Mouse (Mus musculus) right cerebral cortex, postnatal 14 days (tissue): ENCODE data around the gene Ddx58.

Experiments used
- DNase-seq: peaks from one replicate; pipeline ENCODE4 v3.0.0; 2022

Gene Ddx58

GRCm38 (mm10) chr4:40239409-40240271 lies at the start of gene Ddx58:
TSS of gene Ddx58 (minus strand) at chr4:40239828.
- DNase-seq = no peak

GRCm38 (mm10) chr4:40289046-40289445 lies 49.4 kb upstream of the Ddx58 start:
- no peak for DNase-seq

- no peak for DNase-seq
Observed at GRCm38 (mm10) chr4:40287415-40287814, 47.8 kb upstream of the Ddx58 start.

DNA sequence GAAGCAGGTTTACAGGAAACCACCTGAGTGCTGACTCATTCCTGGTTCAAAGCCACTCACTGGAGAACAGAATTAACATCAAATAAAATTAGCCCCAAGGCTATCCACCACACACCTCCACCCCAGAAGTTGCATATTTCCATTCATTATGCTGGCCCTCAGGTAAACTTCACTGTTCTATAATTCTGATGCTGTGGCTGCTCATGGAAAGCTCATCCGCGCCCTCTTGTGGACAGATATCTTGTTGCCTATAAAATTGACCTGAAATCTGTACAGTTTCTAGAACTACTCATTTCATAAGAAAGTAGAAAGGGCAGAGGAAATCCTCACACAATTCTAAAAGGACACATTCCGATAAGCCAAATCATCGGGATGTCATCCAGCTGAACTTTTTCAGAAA lies 46.0 kb upstream of the Ddx58 start:
- peak; percentile 70 for DNase-seq

GRCm38 (mm10) chr4:40279276-40279900 lies 39.8 kb upstream of the Ddx58 start, which contains the start of gene Ndufb6:
TSS of gene Ndufb6 (minus strand) at chr4:40279421.
- peak; percentile 98 for DNase-seq

DNA sequence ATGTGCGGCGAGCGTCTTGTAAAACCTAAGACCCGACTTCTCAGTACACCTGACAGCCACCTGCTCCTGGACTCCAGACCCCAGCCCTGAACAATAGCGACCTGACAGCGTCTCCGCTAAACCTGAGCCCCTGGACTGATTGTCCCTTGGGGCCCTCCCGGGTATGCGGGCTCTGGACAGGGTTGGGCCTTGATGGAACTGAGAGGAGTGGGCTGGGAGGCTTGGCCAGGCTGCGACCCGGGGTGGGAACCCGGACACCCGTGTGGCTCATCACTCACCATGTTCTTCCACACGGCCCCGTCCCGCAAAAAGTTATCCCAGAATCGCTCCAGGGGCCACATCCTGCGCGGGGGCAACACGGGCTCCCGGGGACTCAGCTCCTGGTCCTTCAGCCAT lies 39.2 kb upstream of the Ddx58 start:
- no peak for DNase-seq

GRCm38 (mm10) chr4:40269430-40270032 lies 29.9 kb upstream of the Ddx58 start, which contains the start of the genes Smim27 and Topors:
TSS of gene Smim27 (plus strand) at chr4:40269579.
TSS of gene Topors (minus strand) at chr4:40269850.
- peak; percentile 90 for DNase-seq

DNA sequence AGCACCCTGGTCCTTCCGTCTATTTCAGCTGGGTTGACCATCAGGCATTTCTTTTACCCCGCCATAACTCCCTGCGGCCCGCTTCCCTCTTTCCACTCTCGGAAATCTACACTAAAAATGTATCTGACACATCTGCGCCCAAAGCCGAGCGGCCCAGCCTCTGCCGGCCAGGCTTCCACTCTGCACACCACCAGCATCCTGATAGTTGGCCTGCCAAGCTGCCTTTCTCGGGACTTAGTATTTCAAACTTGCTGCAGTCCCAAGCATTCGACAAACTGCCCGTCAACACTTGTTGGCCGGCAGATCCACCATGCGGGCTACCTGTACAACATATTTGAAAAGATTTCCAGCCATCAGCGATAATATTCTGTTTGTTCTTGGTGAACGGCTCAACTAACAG lies 29.2 kb upstream of the Ddx58 start:
- DNase-seq = no peak

GRCm38 (mm10) chr4:40268204-40268813 lies 28.7 kb upstream of the Ddx58 start:
- DNase-seq = peak; percentile 91

DNA sequence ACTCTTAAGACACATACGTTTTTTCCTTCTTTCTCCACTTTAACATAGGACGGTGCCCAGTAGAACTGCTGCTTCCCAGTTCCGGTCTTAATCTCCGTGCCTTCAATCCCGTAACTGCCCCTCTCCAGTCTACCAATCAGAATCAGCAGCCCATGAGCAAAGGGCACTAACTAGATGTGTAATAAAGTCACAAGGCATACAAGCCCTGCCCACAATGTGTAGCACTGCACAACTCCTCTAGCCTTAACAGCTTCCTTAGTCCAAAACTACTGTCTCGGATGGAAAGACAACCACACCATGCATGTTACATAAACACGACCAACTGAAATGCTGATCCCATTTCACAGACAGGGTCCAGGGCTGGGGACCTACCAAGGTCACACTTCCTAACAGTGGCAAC lies 28.1 kb upstream of the Ddx58 start:
- DNase-seq = no peak

GRCm38 (mm10) chr4:40264321-40264720 lies 24.7 kb upstream of the Ddx58 start:
- DNase-seq = no peak

DNA sequence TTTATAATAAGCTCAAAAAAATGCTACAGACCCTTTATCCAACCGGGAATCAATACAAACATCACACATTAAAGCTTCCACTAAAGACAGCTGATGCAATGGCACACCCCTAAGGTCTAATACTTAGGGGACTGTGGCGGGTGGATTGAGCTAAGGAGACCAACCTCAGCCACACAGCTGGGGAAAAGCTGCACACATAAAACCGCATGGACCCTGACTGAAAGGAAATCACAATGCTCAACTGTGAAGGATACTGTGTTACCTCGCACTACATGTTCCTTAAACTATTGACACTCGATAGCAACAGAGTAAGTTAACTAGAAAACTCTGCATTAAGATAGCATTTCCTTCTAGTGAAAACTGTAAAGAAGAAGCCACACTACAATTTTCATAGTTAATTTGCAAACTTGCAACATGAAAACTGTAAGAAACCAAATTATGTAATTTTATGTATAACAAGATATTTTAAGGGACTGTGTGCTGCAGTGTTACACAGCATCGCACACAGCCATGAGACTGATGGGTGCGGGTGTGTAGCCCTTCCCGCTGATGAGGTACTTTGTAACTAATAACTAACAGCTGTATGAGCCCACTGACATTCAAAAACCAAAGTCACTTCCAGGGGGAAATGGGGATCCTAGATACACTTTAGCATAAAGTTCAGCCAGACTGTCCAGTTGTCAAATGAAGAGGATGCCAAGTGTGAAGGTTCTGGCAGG lies 14.9 kb upstream of the Ddx58 start:
- no peak for DNase-seq

GRCm38 (mm10) chr4:40253766-40254165 lies 14.1 kb upstream of the Ddx58 start:
- DNase-seq = no peak

- DNase-seq = no peak
Observed at GRCm38 (mm10) chr4:40250984-40251383, 11.4 kb upstream of the Ddx58 start.

GRCm38 (mm10) chr4:40244035-40244434 lies 4.4 kb upstream of the Ddx58 start:
- DNase-seq = no peak

DNA sequence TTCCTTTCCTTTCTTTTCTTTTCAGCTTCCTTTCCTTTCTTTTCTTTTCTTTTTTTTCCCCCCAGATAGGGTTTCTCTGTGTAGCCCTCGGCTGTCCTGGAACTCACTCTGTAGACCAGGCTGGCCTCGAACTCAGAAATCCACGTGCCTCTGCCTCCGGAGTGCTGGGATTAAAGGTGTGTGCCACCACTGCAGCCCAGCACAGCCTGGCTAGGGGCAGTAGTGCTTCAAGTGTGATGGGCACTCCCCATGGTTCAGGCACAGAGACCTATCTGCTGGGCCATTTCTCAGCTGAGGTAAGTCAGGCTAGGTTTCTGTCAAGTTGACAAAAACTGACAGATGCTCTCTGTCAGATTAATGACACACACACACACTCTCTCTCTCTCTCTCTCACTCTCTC lies 3.4 kb upstream of the Ddx58 start:
- no peak for DNase-seq

- DNase-seq = no peak
Observed at GRCm38 (mm10) chr4:40241928-40242327, 2.3 kb upstream of the Ddx58 start.

- DNase-seq = no peak
Observed at GRCm38 (mm10) chr4:40240272-40240744, 680 bp upstream of the Ddx58 start.

DNA sequence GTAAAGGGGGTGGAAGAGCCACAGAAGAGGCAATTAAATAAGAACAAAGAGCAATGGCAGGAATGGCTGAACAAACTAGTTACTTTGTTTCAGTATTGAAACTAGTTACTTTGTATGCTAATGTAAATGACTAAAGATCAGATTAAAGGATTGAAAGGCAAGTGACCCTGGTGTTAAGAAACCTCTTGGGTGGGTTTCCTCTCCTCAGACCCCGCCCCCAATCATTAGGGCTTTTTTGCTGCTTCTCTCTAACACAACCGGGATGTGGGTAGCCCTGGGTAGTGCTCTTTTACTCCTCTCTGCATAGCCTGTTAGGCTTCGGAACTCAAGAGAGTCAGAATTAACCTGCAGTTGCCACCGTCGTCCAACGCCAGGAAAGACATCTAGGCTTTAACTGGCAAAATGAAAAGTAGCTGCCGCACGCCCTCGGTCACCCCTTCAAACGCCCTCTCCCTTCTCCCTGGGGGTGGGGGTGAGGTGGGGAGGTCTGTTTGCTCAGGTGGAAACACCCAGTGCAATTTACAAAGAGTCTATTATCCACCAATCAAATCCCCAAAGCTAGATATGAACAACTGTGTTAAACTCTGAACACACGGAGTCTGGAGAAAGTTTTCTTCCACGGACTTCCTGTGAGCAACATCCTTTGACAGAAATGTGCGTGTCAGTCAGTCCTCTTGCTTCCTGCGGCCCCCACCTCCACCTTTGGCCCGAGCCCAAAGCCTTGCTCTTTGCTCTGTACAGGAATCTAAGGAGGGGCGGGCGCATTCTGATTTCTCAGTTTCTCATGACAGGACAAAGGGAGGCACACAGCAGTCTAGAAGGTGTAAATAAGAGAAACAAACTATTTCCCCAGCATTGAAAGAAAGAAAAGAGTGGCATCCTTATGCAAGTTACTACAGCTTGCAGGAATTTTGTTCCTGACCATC lies 882 bp downstream of the Ddx58 start:
- DNase-seq = no peak

DNA sequence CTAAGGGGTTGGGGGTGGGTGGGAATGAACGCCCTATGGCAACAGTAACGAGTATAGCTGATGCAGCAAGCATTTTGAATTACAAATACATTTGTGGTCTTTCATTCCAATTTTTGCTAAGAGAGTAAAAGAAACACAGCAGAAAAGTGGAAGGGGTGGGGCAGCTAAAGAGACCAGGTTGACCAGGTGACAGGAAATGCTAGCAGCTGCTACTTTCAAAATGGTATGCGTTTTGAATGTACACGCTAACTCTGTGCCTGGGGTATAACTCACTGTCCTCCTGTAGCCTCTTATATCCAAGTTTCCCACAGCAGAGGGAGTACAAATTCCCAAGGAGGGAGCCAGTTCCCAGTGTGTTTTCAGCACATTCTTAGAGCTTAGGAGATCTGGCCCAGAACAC lies 2.8 kb downstream of the Ddx58 start:
- DNase-seq = no peak

GRCm38 (mm10) chr4:40234256-40234655 lies 5.4 kb downstream of the Ddx58 start:
- no peak for DNase-seq
